Mouse (Mus musculus): ENCODE results near the gene Slc22a3. TPM values are rescaled to one million over a fixed set of nuclear protein-coding genes. Genes with fewer than 3 reads are reported as not detected.

Slc22a3 gene
- polyA plus RNA-seq, 1 experiment from 2014 or later, result 0.05 TPM

GRCm38 (mm10) chr17:12412891-12413237 is 94.6 kb downstream of the Slc22a3 start:
- H3K27ac ChIP-seq (replicated peaks), result no peak overlapping the region
- ATAC-seq (ENCODE audit: low FRiP score, low TSS enrichment), result no peak
- WGBS, result 56% methylated on average over 3 of the region's 3 CpGs
- H3K36me3 ChIP-seq (ENCODE audit: control insufficient read depth, insufficient read depth, low read length), result no peaks in the 10 kb centered on the region
- no peak overlapping the region for H3K4me3 ChIP-seq (ENCODE audit: low read depth, low read length)
- H3K27me3 ChIP-seq (ENCODE audit: control insufficient read depth, insufficient read depth, low read length), result no peaks in the 10 kb centered on the region
- TF ChIP-seq EP300 (optimal IDR thresholded peaks at IDR 0.05), result no peak
- DNase-seq (ENCODE audit: low spot score), result no peak
- 0 out of 2 replicates have a peak, but pooled peaks cover 2% of the 10 kb centered on the region for H3K4me1 ChIP-seq (replicated peaks; ENCODE audit: control insufficient read depth, insufficient read depth)
- H3K9me3 ChIP-seq (ENCODE audit: control insufficient read depth, low read length), result no peaks in the 10 kb centered on the region
- H3K4me2 ChIP-seq (replicated peaks; ENCODE audit: low read depth), result no peak overlapping the region
- no peak overlapping the region for H3K9ac ChIP-seq (ENCODE audit: low read length)

- H3K27me3 ChIP-seq (ENCODE audit: control insufficient read depth, insufficient read depth, low read length), result no peaks in the 10 kb centered on the region
- H3K4me1 ChIP-seq (replicated peaks; ENCODE audit: control insufficient read depth, insufficient read depth), result 0 out of 2 replicates have a peak, but pooled peaks cover 2% of the 10 kb centered on the region
- no peak overlapping the region for H3K4me2 ChIP-seq (replicated peaks; ENCODE audit: low read depth)
- ATAC-seq (ENCODE audit: low FRiP score, low TSS enrichment) (peak; percentile 65; the same call in 1 of the 2 replicates), DNase-seq (ENCODE audit: low spot score) (no peak)
- TF ChIP-seq EP300 (optimal IDR thresholded peaks at IDR 0.05) (no peak), CTCF (IDR thresholded peaks at IDR 0.05; ENCODE audit: low read depth) (no peak)
- no peak overlapping the region for H3K9ac ChIP-seq (ENCODE audit: low read length)
- no peak overlapping the region for H3K27ac ChIP-seq (replicated peaks)
- no peaks in the 10 kb centered on the region for H3K36me3 ChIP-seq (ENCODE audit: control insufficient read depth, insufficient read depth, low read length)
- 51% methylated on average over 10 of the region's 10 CpGs for WGBS
- no peaks in the 10 kb centered on the region for H3K9me3 ChIP-seq (ENCODE audit: control insufficient read depth, low read length)
- H3K4me3 ChIP-seq (ENCODE audit: low read depth, low read length), result no peak overlapping the region
Measured at GRCm38 (mm10) chr17:12412181-12412890, 95.2 kb downstream of the Slc22a3 start.

GRCm38 (mm10) chr17:12409346-12409944 is 98.1 kb downstream of the Slc22a3 start:
- H3K9ac ChIP-seq (ENCODE audit: low read length), result no peak overlapping the region
- H3K36me3 ChIP-seq (ENCODE audit: control insufficient read depth, insufficient read depth, low read length), result no peaks in the 10 kb centered on the region
- ATAC-seq (ENCODE audit: low FRiP score, low TSS enrichment) (no peak), DNase-seq (ENCODE audit: low spot score) (no peak)
- no peak overlapping the region for H3K27ac ChIP-seq (replicated peaks)
- H3K9me3 ChIP-seq (ENCODE audit: control insufficient read depth, low read length), result no peaks in the 10 kb centered on the region
- H3K4me3 ChIP-seq (ENCODE audit: low read depth, low read length), result no peak overlapping the region
- no peaks in the 10 kb centered on the region for H3K4me1 ChIP-seq (replicated peaks; ENCODE audit: control insufficient read depth, insufficient read depth)
- H3K4me2 ChIP-seq (replicated peaks; ENCODE audit: low read depth), result no peak overlapping the region
- H3K27me3 ChIP-seq (ENCODE audit: control insufficient read depth, insufficient read depth, low read length), result no peaks in the 10 kb centered on the region
- 68% methylated on average over 11 of the region's 11 CpGs for WGBS
- TF ChIP-seq CTCF (IDR thresholded peaks at IDR 0.05; ENCODE audit: low read depth) (no peak), EP300 (optimal IDR thresholded peaks at IDR 0.05) (no peak)

GRCm38 (mm10) chr17:12403420-12403819 is 104.1 kb downstream of the Slc22a3 start:
- Histone ChIP-seq H3K9me3 (ENCODE audit: control insufficient read depth, low read length) (no peaks in the 10 kb centered on the region), H3K27me3 (ENCODE audit: control insufficient read depth, insufficient read depth, low read length) (no peaks in the 10 kb centered on the region), H3K4me1 (replicated peaks; ENCODE audit: control insufficient read depth, insufficient read depth) (no peaks in the 10 kb centered on the region), H3K4me2 (replicated peaks; ENCODE audit: low read depth) (no peak overlapping the region), H3K9ac (ENCODE audit: low read length) (no peak overlapping the region), H3K27ac (replicated peaks) (0 out of 2 replicates have a peak overlapping the region, but pooled peaks have one; percentile 4), H3K4me3 (ENCODE audit: low read depth, low read length) (no peak overlapping the region), H3K36me3 (ENCODE audit: control insufficient read depth, insufficient read depth, low read length) (no peaks in the 10 kb centered on the region)
- DNase-seq (ENCODE audit: low spot score), result no peak
- 39% methylated on average over 7 of the region's 7 CpGs for WGBS
- ATAC-seq (ENCODE audit: low FRiP score, low TSS enrichment), result 0 out of 2 replicates have a peak, but pooled peaks have one; percentile 29
- no peak for TF ChIP-seq EP300 (optimal IDR thresholded peaks at IDR 0.05)
- TF ChIP-seq CTCF (IDR thresholded peaks at IDR 0.05; ENCODE audit: low read depth), result peak; percentile 63

GRCm38 (mm10) chr17:12396163-12396677 is 111.3 kb downstream of the Slc22a3 start:
- Histone ChIP-seq H3K9me3 (ENCODE audit: control insufficient read depth, low read length) (no peaks in the 10 kb centered on the region), H3K27ac (replicated peaks) (no peak overlapping the region), H3K4me2 (replicated peaks; ENCODE audit: low read depth) (no peak overlapping the region), H3K36me3 (ENCODE audit: control insufficient read depth, insufficient read depth, low read length) (no peaks in the 10 kb centered on the region), H3K4me3 (ENCODE audit: low read depth, low read length) (no peak overlapping the region), H3K4me1 (replicated peaks; ENCODE audit: control insufficient read depth, insufficient read depth) (no peaks in the 10 kb centered on the region), H3K27me3 (ENCODE audit: control insufficient read depth, insufficient read depth, low read length) (no peaks in the 10 kb centered on the region), H3K9ac (ENCODE audit: low read length) (no peak overlapping the region)
- TF ChIP-seq CTCF (IDR thresholded peaks at IDR 0.05; ENCODE audit: low read depth) (no peak), EP300 (optimal IDR thresholded peaks at IDR 0.05) (no peak)
- WGBS, result 82% methylated on average over 9 of the region's 9 CpGs
- DNase-seq (ENCODE audit: low spot score) (no peak), ATAC-seq (ENCODE audit: low FRiP score, low TSS enrichment) (no peak)

GRCm38 (mm10) chr17:12388239-12388638 is 119.3 kb downstream of the Slc22a3 start:
- TF ChIP-seq CTCF (IDR thresholded peaks at IDR 0.05; ENCODE audit: low read depth) (no peak), EP300 (optimal IDR thresholded peaks at IDR 0.05) (no peak)

More at GRCm38 (mm10) chr17:12388239-12388638, 119.3 kb downstream of the Slc22a3 start:
- Histone ChIP-seq H3K4me3 (ENCODE audit: low read depth, low read length) (no peak overlapping the region), H3K4me2 (replicated peaks; ENCODE audit: low read depth) (no peak overlapping the region), H3K9ac (ENCODE audit: low read length) (no peak overlapping the region), H3K9me3 (ENCODE audit: control insufficient read depth, low read length) (no peaks in the 10 kb centered on the region), H3K36me3 (ENCODE audit: control insufficient read depth, insufficient read depth, low read length) (no peaks in the 10 kb centered on the region), H3K27ac (replicated peaks) (no peak overlapping the region), H3K4me1 (replicated peaks; ENCODE audit: control insufficient read depth, insufficient read depth) (no peaks in the 10 kb centered on the region), H3K27me3 (ENCODE audit: control insufficient read depth, insufficient read depth, low read length) (no peaks in the 10 kb centered on the region)
- DNase-seq (ENCODE audit: low spot score) (no peak), ATAC-seq (ENCODE audit: low FRiP score, low TSS enrichment) (no peak)
- 87% methylated on average over 7 of the region's 7 CpGs for WGBS

Data from stomach, postnatal 0 days (tissue).